Mouse (Mus musculus): ENCODE results near the gene Taf3.

DNA sequence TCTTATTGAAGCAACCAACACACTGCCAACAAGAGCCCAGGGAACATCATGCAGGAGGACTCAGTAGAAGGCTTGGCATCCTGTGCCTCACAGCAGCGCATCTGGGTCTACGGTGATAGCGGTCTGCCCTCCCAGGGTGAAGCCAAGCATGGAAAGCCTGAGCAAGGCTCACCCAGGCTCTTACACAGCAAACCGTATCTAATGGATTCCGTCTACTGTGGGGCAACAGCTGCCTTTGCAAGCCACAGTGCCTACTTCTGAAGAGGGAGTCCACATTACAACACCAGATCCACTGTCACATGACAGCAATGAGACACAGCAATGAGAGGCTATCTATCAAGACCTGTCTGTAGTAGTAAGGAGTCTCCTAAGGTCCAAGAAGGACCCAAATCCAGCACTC, 52.3 kb downstream of the Taf3 start:
- TF ChIP-seq ZNF384 (IDR thresholded peaks at IDR 0.05; ENCODE audit: low read depth, low read length): no peak
- TF ChIP-seq ZC3H11A (IDR thresholded peaks at IDR 0.05; ENCODE audit: borderline replicate concordance, low read depth, low read length): no peak
- TF ChIP-seq HCFC1 (IDR thresholded peaks at IDR 0.05; ENCODE audit: borderline replicate concordance, insufficient read depth, low read length): no peak
- TF ChIP-seq CHD2 (IDR thresholded peaks at IDR 0.05; ENCODE audit: low read depth, low read length): no peak
- no peak for TF ChIP-seq MAFK (IDR thresholded peaks at IDR 0.05; ENCODE audit: insufficient read depth, low read depth, low read length)

Data from ES-E14 (cell line).